Mouse (Mus musculus): Measurements from ENCODE around the gene Gtf2f2.
"Not testable (repeated sequence)": the region's sequence is repeated elsewhere in the genome, so short reads cannot be mapped to it uniquely, and the experiment has no call there.

Gtf2f2 gene

DNA sequence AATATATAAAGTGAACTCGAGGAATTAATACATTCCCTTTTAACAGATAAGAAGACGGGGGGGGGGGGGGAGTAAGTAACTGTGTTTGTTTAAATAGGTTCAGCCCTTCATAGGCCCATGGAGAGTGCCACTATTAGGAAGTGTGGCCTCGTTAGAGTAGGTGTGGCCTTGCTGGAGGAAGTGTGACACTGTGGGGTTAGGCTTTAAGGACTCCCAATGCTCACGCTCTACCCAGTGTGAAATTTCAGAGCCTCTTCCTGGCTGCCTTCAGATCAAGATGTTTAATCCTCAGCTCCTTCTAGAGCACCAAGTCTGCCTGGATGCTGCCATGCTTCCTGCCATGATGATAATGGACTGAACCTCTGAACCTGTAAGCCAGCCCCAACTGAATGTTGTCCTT is 8.9 kb downstream of the Gtf2f2 start:
- no peak for DNase-seq (ENCODE audit: low read depth in 2 of 2, low spot score in 2 of 2)

DNA sequence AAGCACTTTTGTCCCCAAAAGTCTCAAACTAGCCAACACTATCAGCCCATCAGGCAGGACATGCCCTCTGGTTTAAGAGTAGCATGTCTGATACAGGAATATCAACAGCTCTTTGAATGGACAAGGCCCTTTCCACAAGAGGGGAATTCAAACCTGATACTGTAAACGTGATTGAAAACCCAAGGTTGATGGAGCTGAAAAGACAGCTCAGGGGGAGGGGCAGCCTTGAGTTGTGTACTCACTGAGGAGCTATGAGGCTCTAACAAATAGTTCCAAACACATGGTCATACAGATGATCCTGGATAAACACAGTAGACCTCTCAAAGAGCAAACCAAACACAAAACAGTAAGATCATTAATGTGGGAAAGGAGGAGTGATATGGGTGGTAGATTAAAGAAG is 12.6 kb downstream of the Gtf2f2 start:
- DNase-seq (ENCODE audit: low read depth in 2 of 2, low spot score in 2 of 2): no peak

- DNase-seq (ENCODE audit: low read depth in 2 of 2, low spot score in 2 of 2): no peak
Measured at GRCm38 (mm10) chr14:75992371-75992770, 18.3 kb downstream of the Gtf2f2 start.

DNA sequence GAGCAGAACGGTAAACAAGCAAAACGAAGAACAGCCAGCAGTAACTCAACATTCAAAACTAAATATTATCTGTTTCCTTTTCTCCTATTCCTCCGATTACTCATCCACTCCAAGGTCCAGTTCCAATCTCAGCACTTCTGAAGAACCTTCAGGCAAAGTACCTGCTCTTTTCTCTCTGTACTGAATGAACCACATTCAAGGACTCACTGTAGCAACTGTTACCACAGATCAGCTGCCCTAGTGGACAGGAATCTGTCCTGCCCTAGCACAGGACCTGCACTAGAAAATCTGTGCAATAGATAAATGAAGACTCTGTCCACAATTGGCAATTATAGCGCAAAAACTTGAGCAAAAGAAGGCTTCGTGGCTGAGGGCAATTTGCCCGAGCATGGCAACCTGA is 19.7 kb downstream of the Gtf2f2 start:
- DNase-seq (ENCODE audit: low read depth in 2 of 2, low spot score in 2 of 2): no peak

DNA sequence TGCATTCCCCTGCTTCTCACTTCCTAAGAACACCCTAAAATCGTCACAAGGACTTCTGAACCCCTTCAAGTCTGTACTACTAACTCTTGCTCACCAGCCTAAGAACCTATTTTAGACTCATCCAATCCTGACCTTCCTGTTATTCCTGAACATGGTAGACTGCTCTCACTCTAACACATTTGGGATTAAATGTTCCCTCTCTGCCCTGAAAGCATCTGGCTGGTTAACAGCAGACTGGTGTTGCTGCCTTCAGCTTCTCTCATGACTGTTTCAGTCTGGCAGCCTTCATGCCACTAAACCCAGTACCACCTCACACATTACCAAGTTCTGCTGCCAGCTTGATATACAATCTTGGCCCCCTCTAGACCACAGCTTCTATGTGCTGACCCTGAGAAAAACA is 21.5 kb downstream of the Gtf2f2 start:
- DNase-seq (ENCODE audit: low read depth in 2 of 2, low spot score in 2 of 2): no peak

- DNase-seq (ENCODE audit: low read depth in 2 of 2, low spot score in 2 of 2): peak in 1 of 2 experiments; percentile 19
Measured at GRCm38 (mm10) chr14:75986878-75987483, 23.7 kb downstream of the Gtf2f2 start.

DNA sequence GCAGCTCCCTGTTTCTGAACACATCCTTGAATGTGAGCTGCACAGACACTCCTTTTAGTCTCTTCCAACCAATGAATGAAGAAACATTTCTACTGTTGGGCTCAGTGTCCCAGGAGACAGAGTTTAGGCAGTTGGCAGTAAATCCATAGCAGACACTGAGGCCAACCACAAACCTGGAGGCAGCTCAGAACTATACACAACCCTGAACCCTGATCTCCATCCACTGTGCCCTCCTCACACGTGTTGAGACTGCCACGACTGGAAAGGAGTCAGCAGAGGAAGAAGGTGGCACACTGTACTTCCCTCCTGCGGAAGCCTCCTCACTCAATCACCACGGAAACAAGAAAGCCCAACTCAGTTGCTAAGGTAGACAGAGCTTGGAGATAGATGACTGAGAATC is 25.6 kb downstream of the Gtf2f2 start:
- no peak for DNase-seq (ENCODE audit: low read depth in 2 of 2, low spot score in 2 of 2)

DNA sequence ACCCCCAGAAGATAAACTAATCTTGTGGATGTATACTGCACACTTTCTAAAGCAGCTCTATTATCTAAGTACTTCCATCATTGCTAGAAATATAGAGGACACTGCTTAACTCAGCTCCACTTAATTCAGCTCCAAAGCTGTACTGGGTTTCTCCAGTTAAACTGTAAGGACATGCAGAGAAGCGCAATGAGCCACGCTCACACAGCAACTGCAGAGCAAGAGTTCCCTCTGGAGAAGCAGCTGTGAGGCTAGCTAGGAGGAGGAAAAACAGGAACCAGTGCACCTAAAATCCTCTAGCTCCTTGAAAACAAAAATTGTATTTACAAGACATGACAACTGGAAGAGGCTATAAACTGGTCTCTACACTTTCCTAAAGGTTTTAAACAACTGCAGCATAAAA is 26.8 kb downstream of the Gtf2f2 start:
- DNase-seq (ENCODE audit: low read depth in 2 of 2, low spot score in 2 of 2): no peak

- DNase-seq (ENCODE audit: low read depth in 2 of 2, low spot score in 2 of 2): no peak
Measured at GRCm38 (mm10) chr14:75981231-75981630, 29.4 kb downstream of the Gtf2f2 start.

DNA sequence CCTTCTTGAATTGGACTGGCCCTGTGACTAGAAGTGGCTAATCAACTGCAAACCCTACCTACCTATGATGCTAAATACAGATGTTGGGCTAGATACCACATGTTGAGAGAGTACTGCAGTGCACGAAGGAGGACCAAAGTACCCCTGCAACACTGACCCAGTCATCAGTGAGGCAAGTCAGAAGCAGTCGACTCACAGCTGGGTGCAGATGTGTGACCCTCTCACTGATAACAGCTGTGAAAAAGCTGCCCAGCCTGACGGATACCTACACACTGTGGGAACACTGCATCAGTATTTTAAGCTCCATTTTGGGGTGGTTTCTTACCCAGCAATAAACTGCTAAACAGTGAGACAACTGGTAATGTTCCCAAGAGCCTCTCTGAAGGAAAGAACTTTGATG is 34.6 kb downstream of the Gtf2f2 start:
- no peak for DNase-seq (ENCODE audit: low read depth in 2 of 2, low spot score in 2 of 2)

DNA sequence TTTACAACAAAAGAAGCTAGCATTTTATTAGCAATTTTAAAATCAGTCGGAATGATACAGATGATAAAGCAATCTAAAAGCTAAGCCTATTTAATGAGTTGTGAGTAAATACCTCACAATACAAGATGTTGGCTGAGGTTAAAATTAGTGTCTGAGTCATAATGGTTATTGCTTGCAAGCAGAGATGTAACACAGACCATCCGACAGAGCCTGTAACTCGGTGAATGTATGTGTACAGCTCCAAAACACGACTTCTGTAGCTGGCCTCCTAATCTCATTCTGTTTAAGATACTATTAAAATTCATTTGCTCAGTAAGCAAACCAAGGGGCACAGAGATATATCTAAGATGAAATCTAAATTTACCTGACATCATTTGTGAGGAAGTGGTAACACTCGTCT is 43.4 kb downstream of the Gtf2f2 start:
- no peak for DNase-seq (ENCODE audit: low read depth in 2 of 2, low spot score in 2 of 2)

DNA sequence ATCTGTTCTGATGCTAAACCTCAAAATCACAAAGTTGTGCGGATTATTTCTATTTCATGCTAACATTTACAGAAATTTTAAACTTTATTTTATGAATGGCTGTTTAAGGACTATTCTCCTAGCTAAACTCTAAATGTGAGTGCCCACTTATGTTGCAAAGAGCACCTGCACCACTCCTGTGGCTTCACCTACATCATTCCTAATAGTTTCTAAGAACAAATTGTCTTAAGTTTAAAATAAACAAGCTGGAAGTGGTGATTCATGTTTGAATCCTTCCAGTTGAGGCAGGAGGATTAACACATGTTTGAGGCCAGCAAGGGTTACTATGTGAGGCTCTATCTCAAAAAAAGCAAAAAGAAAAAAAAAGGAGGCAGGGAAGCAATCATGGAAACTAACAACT is 46.2 kb downstream of the Gtf2f2 start:
- DNase-seq (ENCODE audit: low read depth in 2 of 2, low spot score in 2 of 2): no peak

- DNase-seq (ENCODE audit: low read depth in 2 of 2, low spot score in 2 of 2): no peak
Measured at GRCm38 (mm10) chr14:75964000-75964399, 46.7 kb downstream of the Gtf2f2 start.

GRCm38 (mm10) chr14:75963215-75963614 is 47.5 kb downstream of the Gtf2f2 start:
- DNase-seq (ENCODE audit: low read depth in 2 of 2, low spot score in 2 of 2): no peak

- no peak for DNase-seq (ENCODE audit: low read depth in 2 of 2, low spot score in 2 of 2)
Measured at GRCm38 (mm10) chr14:75962250-75962649, 48.4 kb downstream of the Gtf2f2 start.

- DNase-seq (ENCODE audit: low read depth in 2 of 2, low spot score in 2 of 2): no peak
Measured at GRCm38 (mm10) chr14:75954766-75955165, 55.9 kb downstream of the Gtf2f2 start, which contains the start of gene Kctd4. Gene Kctd4 (plus strand): TSS chr14:75955009.

GRCm38 (mm10) chr14:75953011-75953410 is 57.7 kb downstream of the Gtf2f2 start:
- no peak for DNase-seq (ENCODE audit: low read depth in 2 of 2, low spot score in 2 of 2)

DNA sequence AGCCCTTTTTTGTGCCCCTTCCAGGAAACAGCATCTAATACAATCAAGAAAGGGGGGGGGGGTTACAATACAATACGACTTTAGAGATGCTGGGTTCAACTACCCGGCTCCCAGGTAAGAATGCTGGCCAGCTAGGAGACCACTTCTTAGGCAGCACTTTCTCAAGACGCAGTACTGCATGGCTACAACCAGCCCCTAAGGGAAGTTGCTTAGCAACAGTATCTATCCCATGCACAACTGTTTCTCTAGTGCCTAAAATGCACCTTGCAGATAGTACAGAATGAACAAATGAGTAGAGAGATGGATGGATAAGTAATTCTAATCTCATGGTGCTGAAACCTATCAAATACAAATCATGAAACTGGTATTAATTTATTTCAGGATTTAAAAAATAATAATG is 63.0 kb downstream of the Gtf2f2 start:
- DNase-seq (ENCODE audit: low read depth in 2 of 2, low spot score in 2 of 2): no peak

GRCm38 (mm10) chr14:75942365-75942764 is 68.3 kb downstream of the Gtf2f2 start:
- DNase-seq (ENCODE audit: low read depth in 2 of 2, low spot score in 2 of 2): no peak

- DNase-seq (ENCODE audit: low read depth in 2 of 2, low spot score in 2 of 2): no peak
Measured at GRCm38 (mm10) chr14:75941500-75941899, 69.2 kb downstream of the Gtf2f2 start.

DNA sequence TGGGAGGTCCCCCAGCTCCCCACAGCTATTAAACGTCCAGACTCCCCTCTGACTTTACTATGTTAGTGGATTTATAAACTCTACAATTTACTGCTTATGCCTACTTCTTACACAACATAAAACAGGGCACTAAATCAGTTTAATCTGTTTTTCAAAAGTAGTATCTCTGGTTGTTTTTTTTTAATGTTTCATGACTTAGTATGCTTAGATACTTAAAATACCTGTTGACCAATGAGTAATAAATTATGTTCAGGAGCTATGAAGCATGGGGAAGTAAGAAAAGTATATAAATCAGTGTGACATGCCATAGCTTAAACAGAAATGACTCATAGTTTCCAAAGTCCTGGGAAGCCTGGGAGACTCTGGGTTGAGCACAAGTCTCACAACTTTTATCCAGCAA is 73.0 kb downstream of the Gtf2f2 start:
- no peak for DNase-seq (ENCODE audit: low read depth in 2 of 2, low spot score in 2 of 2)

- peak in 1 of 2 experiments; percentile 6 for DNase-seq (ENCODE audit: low read depth in 2 of 2, low spot score in 2 of 2)
Measured at GRCm38 (mm10) chr14:75934359-75934758, 76.3 kb downstream of the Gtf2f2 start.

GRCm38 (mm10) chr14:75931266-75931665 is 79.4 kb downstream of the Gtf2f2 start:
- peak; percentile 1 to 5 for DNase-seq (ENCODE audit: low read depth in 2 of 2, low spot score in 2 of 2)

GRCm38 (mm10) chr14:75929713-75930112 is 81.0 kb downstream of the Gtf2f2 start:
- not testable (repeated sequence) for DNase-seq (ENCODE audit: low read depth in 2 of 2, low spot score in 2 of 2)

All from CD8-positive naive resting alpha-beta T cell, adult 2 months (primary cell).